Comparison of ENCODE assay signal across 8 mouse cellular contexts in the genomic region with DNA sequence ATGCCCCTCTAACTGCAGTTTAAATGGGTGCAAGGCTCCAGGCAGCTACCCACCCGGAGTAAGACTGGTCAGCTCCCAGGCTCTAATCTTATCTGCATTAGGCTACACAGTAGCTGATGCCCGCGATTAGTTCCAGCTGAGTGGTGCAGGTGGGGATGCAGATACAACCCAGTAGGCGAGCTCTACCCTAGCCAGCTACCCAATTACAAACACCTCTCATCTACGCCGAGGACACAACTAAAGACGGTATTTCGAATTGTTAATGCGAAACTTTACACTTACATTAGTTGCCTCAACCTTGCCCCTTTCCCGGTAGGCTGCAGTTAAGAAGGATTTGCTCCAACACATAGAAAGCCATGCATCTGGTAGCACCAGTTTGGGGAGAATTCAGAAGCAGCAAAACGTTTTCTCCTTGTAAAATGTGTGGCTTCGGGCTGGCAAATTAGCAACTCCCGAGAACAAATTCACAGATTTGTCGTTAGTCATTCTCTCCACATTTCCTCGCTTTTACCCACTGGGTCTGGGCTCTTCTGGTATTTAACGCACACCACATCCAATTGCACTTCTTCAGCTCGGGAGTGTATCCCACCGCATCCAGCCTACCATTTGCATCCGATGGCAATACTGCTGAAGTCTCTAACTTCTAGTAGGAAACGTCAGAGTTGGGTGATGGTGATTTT. TPM values are rescaled to one million over a fixed set of nuclear protein-coding genes. Genes with fewer than 3 reads are reported as not detected.
A peak's percentile ranks its signal among the peaks of the same experiment; 100 is the strongest.
DNase-seq lines count a peak whose midpoint lies in the region; ATAC-seq and TF ChIP-seq lines count a peak whose summit lies in the region.

No protein-coding gene starts in this region.

- no peak; the same call in 1 of the 2 replicates for ATAC-seq in hindbrain, embryonic 14.5 days (ENCODE audit: low FRiP score)
- ATAC-seq in midbrain, embryonic 15.5 days (replicated peaks): peak; percentile 56

- peak overlapping the region; percentile 47 for H3K4me3 ChIP-seq in spleen, adult 2 months (ENCODE audit: extremely low read depth, insufficient read depth, insufficient read length)
- H3K4me3 ChIP-seq in hindbrain, embryonic 14.5 days (replicated peaks; ENCODE audit: low read length): peak overlapping the region; percentile 58
- peak overlapping the region; percentile 61 for H3K4me3 ChIP-seq in midbrain, embryonic 15.5 days

- H3K9me3 ChIP-seq in hindbrain, embryonic 14.5 days (ENCODE audit: control insufficient read depth, low read length): no peaks in the 10 kb centered on the region
- H3K9me3 ChIP-seq in midbrain, embryonic 15.5 days: no peaks in the 10 kb centered on the region

- no peak for TF ChIP-seq POLR2A in spleen, adult 2 months (IDR thresholded peaks at IDR 0.05; ENCODE audit: low read depth, low read length)

- TF ChIP-seq CTCF in spleen, adult 2 months (IDR thresholded peaks at IDR 0.05; ENCODE audit: extremely low read depth, insufficient read depth, insufficient read length, insufficient replicate concordance): no peak

- H3K27me3 ChIP-seq in spleen, adult 2 months (ENCODE audit: control insufficient read depth, insufficient read depth, low read length): peaks cover 6% of the 10 kb centered on the region; the same call in 1 of the 2 replicates
- no peaks in the 10 kb centered on the region for H3K27me3 ChIP-seq in hindbrain, embryonic 14.5 days (ENCODE audit: control insufficient read depth, insufficient read depth, low read length)
- H3K27me3 ChIP-seq in midbrain, embryonic 15.5 days (replicated peaks): no peaks in the 10 kb centered on the region

- H3K27ac ChIP-seq in spleen, adult 2 months (ENCODE audit: insufficient read depth, low read length): no peak overlapping the region
- peak overlapping the region; percentile 94 for H3K27ac ChIP-seq in hindbrain, embryonic 14.5 days
- peak overlapping the region; percentile 88 for H3K27ac ChIP-seq in midbrain, embryonic 15.5 days

- intact Hi-C loops in heart, postnatal 25 days (cut with DNase I): loop anchor here (5.0 kb wide), 1 partner anchor 573 kb away; no protein-coding TSS in a partner anchor

- 5% methylated on average over 20 of the region's 20 CpGs for WGBS in spleen, adult 2 months
- WGBS in hindbrain, embryonic 14.5 days: under 1% methylated on average over 20 of the region's 20 CpGs
- WGBS in midbrain, embryonic 15.5 days: under 1% methylated on average over 20 of the region's 20 CpGs

- peak overlapping the region; percentile 63 for H3K9ac ChIP-seq in hindbrain, embryonic 14.5 days
- H3K9ac ChIP-seq in midbrain, embryonic 15.5 days: peak overlapping the region; percentile 57

- H3K36me3 ChIP-seq in spleen, adult 2 months (ENCODE audit: control insufficient read depth, insufficient read depth, low read length): no peaks in the 10 kb centered on the region
- peaks cover 5% of the 10 kb centered on the region; the same call in 1 of the 2 replicates for H3K36me3 ChIP-seq in hindbrain, embryonic 14.5 days (replicated peaks; ENCODE audit: control insufficient read depth, insufficient read depth)
- H3K36me3 ChIP-seq in midbrain, embryonic 15.5 days (replicated peaks): no peaks in the 10 kb centered on the region

- no peaks in the 10 kb centered on the region for H3K4me1 ChIP-seq in spleen, adult 2 months (ENCODE audit: control insufficient read depth, insufficient read depth, insufficient read length)
- H3K4me1 ChIP-seq in hindbrain, embryonic 14.5 days (replicated peaks; ENCODE audit: control insufficient read depth, insufficient read depth, low read length): peaks cover 35% of the 10 kb centered on the region
- peaks cover 22% of the 10 kb centered on the region for H3K4me1 ChIP-seq in midbrain, embryonic 15.5 days

- H3K4me2 ChIP-seq in hindbrain, embryonic 14.5 days (replicated peaks): peak overlapping the region; percentile 90
- peak overlapping the region; percentile 76 for H3K4me2 ChIP-seq in midbrain, embryonic 15.5 days

- peak; percentile 79 for DNase-seq in heart, adult 11 months
- DNase-seq in heart, postnatal 25 days (ENCODE audit: low spot score): no peak
- no peak for DNase-seq in spleen, adult 2 months (ENCODE audit: low read depth in 1 of 2, low spot score in 2 of 2)
- DNase-seq in spleen, postnatal 10 days (ENCODE audit: low spot score in 2 of 2): no peak
- DNase-seq in hindbrain, embryonic 14.5 days (ENCODE audit: low spot score): peak; percentile 52
- DNase-seq in frontal cortex, postnatal 14 days (ENCODE audit: low spot score in 2 of 2): no peak
- DNase-seq in adrenal gland, postnatal 36 days: no peak

RNA-seq across cellular contexts. Expression of a gene that starts 0.5 kb away (rescaled TPM):
- 1 to 10 TPM; 1.5 to 1.8 TPM for total RNA-seq in heart, postnatal 25 days (2021)
- polyA plus RNA-seq in spleen, adult 2 months (2012; rRNA removed): 0.41 and 0.67 TPM in 2 replicates
- polyA plus RNA-seq in hindbrain, embryonic 14.5 days (2014; fragmentation: Nextera tagmentation; extraction: Ambion mirVana): 177 and 185 TPM in 2 replicates
- polyA plus RNA-seq in midbrain, embryonic 15.5 days (2015; fragmentation: Nextera tagmentation; extraction: Ambion mirVana): 165 and 172 TPM in 2 replicates
- 1 to 10 TPM; 1.6 to 3.1 TPM for total RNA-seq in adrenal gland, postnatal 36 days (2021)

Comparison
In these comparisons a context has a peak if more than half of its experiments do, and no peak if none do; other contexts are left out.
1. DNase-seq: peak in heart, adult 11 months (single experiment) and hindbrain, embryonic 14.5 days (single experiment); none in heart, postnatal 25 days (single experiment), spleen, adult 2 months (0 of 2), spleen, postnatal 10 days (0 of 2), frontal cortex, postnatal 14 days (0 of 2) and adrenal gland, postnatal 36 days (0 of 2).
2. RNA of a gene that starts 0.5 kb away (polyA plus RNA-seq): 177 to 185 TPM in hindbrain, embryonic 14.5 days and 165 to 172 TPM in midbrain, embryonic 15.5 days; 0.41 to 0.67 TPM in spleen, adult 2 months; every median in the first group is over 10 times any median in the second.
3. Peak in every context shown above with its lines, with median percentiles within 50 percentile points of each other: H3K4me3 ChIP-seq.